ENCODE assay signal across 27 mouse cellular contexts in genomic region chr2:33683095-33683494, GRCm38 (mm10). TPM values are rescaled to one million over a fixed set of nuclear protein-coding genes. Genes with fewer than 3 reads are reported as not detected.
DNase-seq lines count a peak whose midpoint lies in the region; ATAC-seq lines count a peak whose summit lies in the region.
"Had no signal": no experiment of that assay in that cellular context is flagged by ENCODE, and none has a peak within 500 bp of the region (broad histone marks: within the 10 kb centered on the region; RNA-seq: fewer than 3 reads in every experiment).

No protein-coding gene starts in this region.

- 0 out of 2 replicates have a peak overlapping the region, but pooled peaks have one; percentile 13 for H3K9ac ChIP-seq in hindbrain, embryonic 13.5 days
- no peak overlapping the region for H3K9ac ChIP-seq in hindbrain, embryonic 11.5 days (ENCODE audit: low read depth, low read length)
- H3K9ac ChIP-seq in midbrain, embryonic 13.5 days (replicated peaks): no peak overlapping the region
- H3K9ac ChIP-seq in midbrain, embryonic 15.5 days: no peak overlapping the region
- H3K9ac ChIP-seq in neural tube, embryonic 15.5 days (replicated peaks): 0 out of 2 replicates have a peak overlapping the region, but pooled peaks have one; percentile 2
- H3K9ac ChIP-seq: forebrain, postnatal 0 days; heart, embryonic 12.5 days; hindbrain, embryonic 15.5 days; liver, embryonic 14.5 days; neural tube, embryonic 12.5 days had no signal

- H3K4me2 ChIP-seq in hindbrain, embryonic 13.5 days: no peak overlapping the region
- no peak overlapping the region for H3K4me2 ChIP-seq in hindbrain, embryonic 11.5 days (replicated peaks; ENCODE audit: low read depth, low read length)
- H3K4me2 ChIP-seq in midbrain, embryonic 13.5 days (replicated peaks): no peak overlapping the region
- no peak overlapping the region for H3K4me2 ChIP-seq in midbrain, embryonic 15.5 days
- H3K4me2 ChIP-seq in neural tube, embryonic 15.5 days: no peak overlapping the region
- H3K4me2 ChIP-seq: heart, embryonic 12.5 days; hindbrain, embryonic 15.5 days; neural tube, embryonic 12.5 days had no signal

- H3K4me1 ChIP-seq in hindbrain, embryonic 13.5 days (replicated peaks): peaks cover 16% of the 10 kb centered on the region
- H3K4me1 ChIP-seq in hindbrain, embryonic 11.5 days (replicated peaks; ENCODE audit: control insufficient read depth, insufficient read depth, low read length): no peaks in the 10 kb centered on the region; the same call in 1 of the 2 replicates
- H3K4me1 ChIP-seq in midbrain, embryonic 13.5 days (replicated peaks): peaks cover 15% of the 10 kb centered on the region
- peaks cover 9% of the 10 kb centered on the region; the same call in 1 of the 2 replicates for H3K4me1 ChIP-seq in midbrain, embryonic 15.5 days
- 0 out of 2 replicates have a peak, but pooled peaks cover 3% of the 10 kb centered on the region for H3K4me1 ChIP-seq in neural tube, embryonic 15.5 days
- H3K4me1 ChIP-seq: heart, embryonic 12.5 days had no signal

- H3K27ac ChIP-seq in hindbrain, embryonic 13.5 days: no peak overlapping the region
- H3K27ac ChIP-seq in hindbrain, embryonic 11.5 days (ENCODE audit: low read depth, low read length): no peak overlapping the region
- H3K27ac ChIP-seq in midbrain, embryonic 13.5 days: 0 out of 2 replicates have a peak overlapping the region, but pooled peaks have one; percentile 60
- H3K27ac ChIP-seq in midbrain, embryonic 15.5 days: no peak overlapping the region
- no peak overlapping the region for H3K27ac ChIP-seq in neural tube, embryonic 15.5 days (replicated peaks)
- H3K27ac ChIP-seq: heart, adult 2 months; hindbrain, embryonic 15.5 days; kidney, postnatal 0 days; liver, embryonic 14.5 days; macrophage; neural tube, embryonic 12.5 days had no signal

- H3K27me3 ChIP-seq in hindbrain, embryonic 13.5 days: peaks cover 17% of the 10 kb centered on the region; the same call in 1 of the 2 replicates
- no peaks in the 10 kb centered on the region for H3K27me3 ChIP-seq in hindbrain, embryonic 11.5 days (ENCODE audit: control insufficient read depth, insufficient read depth, low read length)
- H3K27me3 ChIP-seq in midbrain, embryonic 13.5 days: peaks cover 12% of the 10 kb centered on the region
- H3K27me3 ChIP-seq in midbrain, embryonic 15.5 days (replicated peaks): no peaks in the 10 kb centered on the region
- peaks cover 16% of the 10 kb centered on the region; the same call in 1 of the 2 replicates for H3K27me3 ChIP-seq in neural tube, embryonic 15.5 days (replicated peaks)
- H3K27me3 ChIP-seq: neural tube, embryonic 12.5 days had no signal

- peak; percentile 28 for DNase-seq in adrenal gland, postnatal 14 days
- no peak for DNase-seq in adrenal gland, postnatal 10 days
- DNase-seq in hindbrain, embryonic 11.5 days (ENCODE audit: low spot score): no peak
- no peak for DNase-seq in embryo, embryonic 10.5 days (ENCODE audit: low spot score)
- DNase-seq: cerebellum, adult 2 months; cerebellum, postnatal 14 days; forebrain, postnatal 0 days; heart, adult 2 months; kidney, adult 18-20 months; kidney, postnatal 4 days; liver; lung, adult 2 months; lung, postnatal 10 days had no signal

- WGBS in hindbrain, embryonic 13.5 days: 44% methylated on average over 6 of the region's 6 CpGs
- 42% methylated on average over 6 of the region's 6 CpGs for WGBS in hindbrain, embryonic 11.5 days
- WGBS in midbrain, embryonic 13.5 days: 36% methylated on average over 6 of the region's 6 CpGs
- WGBS in midbrain, embryonic 15.5 days: 35% methylated on average over 6 of the region's 6 CpGs
- 28% methylated on average over 6 of the region's 6 CpGs for WGBS in neural tube, embryonic 15.5 days

- no peak for ATAC-seq in hindbrain, embryonic 13.5 days (ENCODE audit: low FRiP score)
- ATAC-seq in hindbrain, embryonic 11.5 days (ENCODE audit: low FRiP score): no peak
- ATAC-seq in midbrain, embryonic 13.5 days: no peak
- no peak for ATAC-seq in midbrain, embryonic 15.5 days (replicated peaks)
- no peak for ATAC-seq in neural tube, embryonic 15.5 days (ENCODE audit: low FRiP score)
- ATAC-seq: CD4-positive, CD25-positive, alpha-beta regulatory T cell, adult 4 months; forebrain, postnatal 0 days had no signal

- H3K36me3 ChIP-seq in hindbrain, embryonic 13.5 days: no peaks in the 10 kb centered on the region
- no peaks in the 10 kb centered on the region for H3K36me3 ChIP-seq in hindbrain, embryonic 11.5 days (ENCODE audit: control insufficient read depth, insufficient read depth, low read length)
- H3K36me3 ChIP-seq in midbrain, embryonic 13.5 days: no peaks in the 10 kb centered on the region
- H3K36me3 ChIP-seq in midbrain, embryonic 15.5 days (replicated peaks): no peaks in the 10 kb centered on the region
- H3K36me3 ChIP-seq in neural tube, embryonic 15.5 days: no peaks in the 10 kb centered on the region
- H3K36me3 ChIP-seq: heart, embryonic 12.5 days; hindbrain, embryonic 15.5 days; neural tube, embryonic 12.5 days had no signal

- no peak overlapping the region for H3K4me3 ChIP-seq in hindbrain, embryonic 13.5 days
- H3K4me3 ChIP-seq in hindbrain, embryonic 11.5 days (ENCODE audit: low read depth, low read length): no peak overlapping the region
- no peak overlapping the region for H3K4me3 ChIP-seq in midbrain, embryonic 13.5 days (replicated peaks)
- no peak overlapping the region for H3K4me3 ChIP-seq in midbrain, embryonic 15.5 days
- H3K4me3 ChIP-seq in neural tube, embryonic 15.5 days (replicated peaks): no peak overlapping the region
- H3K4me3 ChIP-seq: heart, adult 2 months; heart, embryonic 12.5 days; hindbrain, embryonic 15.5 days; neural tube, embryonic 12.5 days had no signal

- 0 out of 2 replicates have a peak, but pooled peaks cover 3% of the 10 kb centered on the region for H3K9me3 ChIP-seq in hindbrain, embryonic 13.5 days
- no peaks in the 10 kb centered on the region for H3K9me3 ChIP-seq in hindbrain, embryonic 11.5 days (ENCODE audit: control insufficient read depth, low read length)
- no peaks in the 10 kb centered on the region; the same call in 1 of the 2 replicates for H3K9me3 ChIP-seq in midbrain, embryonic 13.5 days
- no peaks in the 10 kb centered on the region for H3K9me3 ChIP-seq in midbrain, embryonic 15.5 days
- no peaks in the 10 kb centered on the region for H3K9me3 ChIP-seq in neural tube, embryonic 15.5 days (replicated peaks)
- H3K9me3 ChIP-seq: hindbrain, embryonic 15.5 days; neural tube, embryonic 12.5 days had no signal

RNA-seq across cellular contexts. Expression of gene Lmx1b, which starts 42.8 kb away (rescaled TPM):
- not detected in 2 replicates for total RNA-seq in adrenal gland, postnatal 14 days (2021)
- under 1 TPM in 1 of 2 experiments, not detected in 1; 0.09 TPM for total RNA-seq in adrenal gland, postnatal 10 days (2021)
- polyA plus RNA-seq in hindbrain, embryonic 13.5 days (2015; fragmentation: Nextera tagmentation; extraction: Ambion mirVana): 6.3 and 6.7 TPM in 2 replicates
- polyA plus RNA-seq in hindbrain, embryonic 11.5 days (2014; fragmentation: Nextera tagmentation; extraction: Ambion mirVana): 4.2 and 5.0 TPM in 2 replicates
- 2.5 and 2.7 TPM in 2 replicates for polyA plus RNA-seq in midbrain, embryonic 13.5 days (2015; fragmentation: Nextera tagmentation; extraction: Ambion mirVana)
- polyA plus RNA-seq in midbrain, embryonic 15.5 days (2015; fragmentation: Nextera tagmentation; extraction: Ambion mirVana): 1.5 and 1.7 TPM in 2 replicates
- polyA plus RNA-seq in neural tube, embryonic 15.5 days (2015; fragmentation: Nextera tagmentation; extraction: Ambion mirVana): 7.9 and 8.5 TPM in 2 replicates
- total RNA-seq: megakaryocyte-erythroid progenitor cell, adult 5-6 weeks had no signal
- polyA plus RNA-seq: CD4-positive, CD25-positive, alpha-beta regulatory T cell, adult 4 months; heart, postnatal 0 days; intestine, embryonic 14.5 days; macrophage had no signal

Comparison
In these comparisons a context has a peak if more than half of its experiments do, and no peak if none do; other contexts are left out.
1. H3K9ac ChIP-seq: peak in hindbrain, embryonic 13.5 days (single experiment) and neural tube, embryonic 15.5 days (single experiment); none in hindbrain, embryonic 11.5 days (single experiment), midbrain, embryonic 13.5 days (single experiment) and midbrain, embryonic 15.5 days (single experiment).